Mouse (Mus musculus) layer of hippocampus, adult 18-20 months (tissue): ENCODE measurements at regions not wholly inside any gene's neighbourhood (a gene's known extent, or its start where the extent isn't known, plus 50 kb on each side); places are given as distances from the start of the nearest gene placed in this dataset.
A peak's percentile ranks its signal among the peaks of the same experiment; 100 is the strongest.

Source experiments
- DNase-seq, 2 experiments: peaks; one replicate each; pipeline ENCODE4 v3.0.0; 2022; ENCODE audit warnings: low spot score in 2 of 2

DNA sequence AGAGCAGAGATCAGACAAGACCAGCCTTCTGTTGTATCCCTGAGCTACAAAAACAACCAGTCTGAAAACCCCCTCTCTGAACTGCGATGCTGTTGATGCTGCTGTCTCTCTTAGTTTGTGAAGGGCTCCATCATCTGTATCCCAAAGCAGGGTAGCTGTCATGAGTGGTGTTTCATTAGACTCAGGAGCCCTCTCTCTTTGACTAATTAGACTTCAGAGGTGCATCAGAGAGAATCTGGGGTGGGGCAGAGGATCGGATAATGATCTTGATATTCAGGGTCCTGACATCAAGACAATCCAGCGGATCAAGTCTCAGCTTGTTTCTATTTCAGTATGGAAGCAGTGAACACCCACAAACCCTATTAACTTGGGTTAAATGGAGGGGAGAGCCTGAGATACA lies 70.6 kb upstream of the Slc24a4 start:
- DNase-seq = no peak

- no peak for DNase-seq
These were observed 70.1 kb upstream of the Slc24a4 start for GRCm38 (mm10) chr12:102058428-102058827.

DNA sequence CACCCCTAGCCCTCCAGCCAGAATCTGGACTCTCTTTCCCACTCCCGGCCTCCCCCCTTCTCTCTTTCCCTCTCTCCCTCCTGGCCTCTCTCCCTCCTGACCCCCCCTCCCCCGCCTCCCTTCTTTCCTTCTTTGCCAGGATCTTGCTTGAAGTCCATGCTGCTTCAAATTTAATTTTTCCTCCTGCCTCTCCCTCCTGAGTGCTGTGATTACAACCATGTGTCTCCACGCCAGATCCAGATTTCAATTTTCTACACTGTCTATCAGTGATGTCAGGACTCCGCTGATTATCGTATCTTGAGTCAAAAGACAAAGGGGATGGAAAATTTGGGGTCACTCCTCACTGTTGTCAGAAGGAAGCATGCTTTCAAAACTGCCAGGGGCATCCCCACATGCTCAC lies 67.4 kb upstream of the Slc24a4 start:
- no peak for DNase-seq

DNA sequence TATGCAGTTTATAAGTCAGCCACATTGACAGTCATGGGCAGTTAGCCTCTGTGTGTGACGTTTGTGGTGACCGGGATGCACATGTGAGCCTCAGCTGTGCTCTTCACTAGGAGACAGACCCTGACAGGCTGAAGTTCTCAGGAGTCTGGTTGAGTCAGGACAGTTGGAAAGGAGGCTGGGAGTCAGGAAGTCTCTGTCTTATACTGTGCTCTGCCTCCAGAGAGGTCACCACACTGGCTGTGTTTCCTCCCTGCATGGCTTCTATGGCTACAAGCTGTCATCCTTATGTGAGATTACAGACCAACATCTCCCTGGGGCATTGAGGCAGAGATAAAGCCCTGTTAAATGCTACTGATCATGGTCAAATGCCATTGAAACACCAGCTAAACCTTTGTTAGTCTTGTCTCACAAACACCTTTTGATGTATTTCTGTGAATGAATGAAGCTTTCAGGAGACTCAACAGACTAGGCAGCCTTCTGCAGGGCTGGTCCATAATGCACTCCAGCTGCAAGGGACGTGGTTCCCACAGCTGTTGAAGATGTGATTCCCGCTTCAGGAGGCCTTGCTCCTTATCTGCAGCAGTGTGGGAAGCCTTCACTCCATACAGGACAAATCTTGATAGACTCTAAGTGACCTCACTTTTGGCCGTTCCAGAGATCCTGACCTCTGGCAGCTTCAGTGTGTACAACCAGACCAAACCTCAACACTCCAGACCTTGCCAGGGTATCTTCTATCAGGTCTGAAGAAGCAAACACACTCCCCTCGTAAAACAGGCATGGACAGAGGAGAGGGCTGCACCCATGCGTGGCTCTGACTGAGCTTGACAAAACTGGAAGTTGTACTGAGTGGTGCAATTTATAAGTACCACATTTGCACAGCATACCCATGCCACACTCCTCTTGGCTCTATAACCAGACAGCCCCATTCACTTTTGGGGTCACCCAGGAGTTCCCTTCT lies 66.6 kb upstream of the Slc24a4 start:
- no peak for DNase-seq

DNA sequence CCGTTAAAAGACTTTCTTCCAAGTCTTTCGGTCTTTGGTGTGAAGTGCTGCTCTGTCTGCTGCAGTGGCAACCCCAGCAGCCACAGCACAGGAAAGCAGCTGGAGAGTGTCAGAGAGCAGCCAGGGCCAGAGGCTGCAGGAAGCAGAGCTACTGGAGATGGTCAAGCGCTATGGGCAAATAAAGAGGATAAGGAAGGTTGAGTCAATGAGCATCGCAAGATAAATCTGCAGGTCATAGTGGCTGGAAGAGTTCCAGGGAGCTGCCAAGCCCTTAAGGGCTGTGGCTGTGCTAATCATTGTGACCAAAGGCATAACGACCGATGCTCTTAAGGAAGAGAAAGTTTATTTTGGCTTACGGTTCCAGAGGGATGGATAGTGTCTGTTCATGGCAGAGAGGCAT lies 65.9 kb upstream of the Slc24a4 start:
- no peak for DNase-seq

- no peak for DNase-seq
These were observed 65.3 kb upstream of the Slc24a4 start for GRCm38 (mm10) chr12:102063211-102063610.

GRCm38 (mm10) chr12:102064710-102065325 lies 63.7 kb upstream of the Slc24a4 start:
- DNase-seq = no peak

DNA sequence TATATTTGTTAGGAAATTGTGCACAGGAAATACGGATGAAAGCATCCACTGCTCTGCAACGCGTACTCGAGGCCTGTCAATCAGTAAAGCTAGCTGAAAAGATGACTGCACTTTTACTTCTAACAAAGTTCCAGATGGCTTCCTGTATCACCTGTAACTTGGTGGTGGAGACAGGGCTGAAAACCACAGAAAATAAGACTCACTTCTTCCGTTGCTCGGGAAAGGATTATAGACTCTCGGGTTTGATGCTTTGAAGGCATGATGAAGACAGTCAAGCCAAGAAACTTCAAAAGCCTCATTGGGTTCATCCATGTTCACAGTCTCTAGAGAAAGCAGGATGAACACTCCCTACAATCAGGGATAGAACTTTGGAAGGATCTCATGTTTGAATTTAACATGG lies 60.8 kb upstream of the Slc24a4 start:
- no peak for DNase-seq

DNA sequence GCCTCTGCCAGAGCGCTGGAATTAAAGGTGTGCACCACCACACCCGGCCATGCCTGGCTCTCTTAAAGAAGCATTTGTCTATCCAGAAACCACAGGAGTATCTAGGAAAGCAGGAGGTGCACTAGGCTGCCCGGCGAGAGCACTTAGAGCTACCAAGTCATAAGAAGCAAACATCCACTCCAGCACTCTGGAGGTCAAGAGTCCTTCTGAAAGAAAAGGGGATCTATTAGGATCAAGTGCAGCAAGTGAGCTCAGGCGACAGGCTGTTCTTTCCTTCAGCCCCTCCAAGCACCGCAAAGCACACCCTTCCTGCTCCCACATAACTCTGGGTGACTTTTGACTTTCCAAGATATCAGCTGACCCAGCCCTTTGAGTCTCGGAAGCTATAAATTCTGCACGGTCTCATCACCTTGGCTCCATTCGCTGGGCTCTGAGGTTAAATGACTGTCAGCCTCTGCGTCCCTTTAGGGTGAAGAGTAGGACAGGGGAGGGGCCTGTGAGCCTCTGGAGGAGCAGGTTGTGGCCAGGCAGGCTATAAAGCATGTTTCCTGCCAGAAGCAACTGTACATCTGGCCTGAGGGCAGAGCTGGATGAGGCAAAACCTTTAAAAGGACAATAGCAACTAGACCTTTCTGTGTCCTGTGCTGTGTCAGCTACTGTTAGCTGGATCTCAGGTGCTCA lies 58.9 kb upstream of the Slc24a4 start:
- no peak for DNase-seq

GRCm38 (mm10) chr12:102071888-102072619 lies 56.5 kb upstream of the Slc24a4 start:
- DNase-seq = no peak

- DNase-seq = no peak
These were observed 55.0 kb upstream of the Slc24a4 start for GRCm38 (mm10) chr12:102073540-102073939.

GRCm38 (mm10) chr12:102076298-102076697 lies 52.2 kb upstream of the Slc24a4 start:
- peak in 1 of 2 experiments; percentile 17 for DNase-seq
